Comparison of ENCODE assay signal across 15 mouse cellular contexts in the genomic region with DNA sequence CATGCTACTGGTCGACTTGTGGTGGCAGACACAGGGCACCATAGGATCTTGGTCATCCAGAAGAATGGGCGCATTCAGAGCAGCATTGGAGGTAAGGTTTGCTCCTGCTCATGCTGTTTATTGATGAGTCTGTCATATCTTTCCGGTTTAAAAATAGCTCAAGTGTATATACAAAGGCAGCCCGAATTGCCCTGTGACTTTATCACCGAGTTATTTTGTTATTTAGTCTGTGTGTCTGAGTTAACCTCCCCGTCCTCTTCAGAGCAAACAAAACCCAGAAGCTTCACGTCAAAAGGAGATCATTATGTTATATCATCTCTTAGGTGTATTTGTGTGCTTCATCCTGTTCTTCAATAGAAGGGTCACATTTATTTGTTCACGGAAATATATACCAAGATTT.
"Had no signal": no experiment of that assay in that cellular context is flagged by ENCODE, and none has a peak within 500 bp of the region (broad histone marks: within the 10 kb centered on the region; RNA-seq: fewer than 3 reads in every experiment).

No protein-coding gene starts in this region.

- H3K4me3 ChIP-seq: neural tube, embryonic 13.5 days; neural tube, embryonic 15.5 days; stomach, embryonic 15.5 days had no signal

- H3K9ac ChIP-seq: neural tube, embryonic 13.5 days; neural tube, embryonic 15.5 days; stomach, embryonic 15.5 days had no signal

- DNase-seq: right cerebral cortex, adult 18-20 months; right cerebral cortex, postnatal 14 days; right cerebral cortex, postnatal 25 days; right cerebral cortex, postnatal 4 days; spleen, adult 18-20 months; thymus, adult 18-20 months; thymus, adult 2 months; thymus, postnatal 14 days; thymus, postnatal 25 days; thymus, postnatal 36 days; thymus, postnatal 4 days had no signal

- H3K9me3 ChIP-seq: neural tube, embryonic 13.5 days; neural tube, embryonic 15.5 days; stomach, embryonic 15.5 days had no signal

- H3K4me2 ChIP-seq: neural tube, embryonic 13.5 days; neural tube, embryonic 15.5 days; stomach, embryonic 15.5 days had no signal

- H3K27ac ChIP-seq: neural tube, embryonic 13.5 days; neural tube, embryonic 15.5 days; stomach, embryonic 15.5 days; stomach, postnatal 0 days had no signal

- H3K27me3 ChIP-seq: neural tube, embryonic 13.5 days; neural tube, embryonic 15.5 days; stomach, embryonic 15.5 days had no signal

- H3K4me1 ChIP-seq: stomach, embryonic 15.5 days had no signal
